Mouse (Mus musculus): Measurements from ENCODE around the gene Parp16. TPM values are rescaled to one million over a fixed set of nuclear protein-coding genes. Genes with fewer than 3 reads are reported as not detected.
"Not testable (repeated sequence)": the region's sequence is repeated elsewhere in the genome, so short reads cannot be mapped to it uniquely, and the experiment has no call there.

Gene Parp16
- polyA plus RNA-seq, 1 experiment from 2014 or later, result 8.3 TPM

DNA sequence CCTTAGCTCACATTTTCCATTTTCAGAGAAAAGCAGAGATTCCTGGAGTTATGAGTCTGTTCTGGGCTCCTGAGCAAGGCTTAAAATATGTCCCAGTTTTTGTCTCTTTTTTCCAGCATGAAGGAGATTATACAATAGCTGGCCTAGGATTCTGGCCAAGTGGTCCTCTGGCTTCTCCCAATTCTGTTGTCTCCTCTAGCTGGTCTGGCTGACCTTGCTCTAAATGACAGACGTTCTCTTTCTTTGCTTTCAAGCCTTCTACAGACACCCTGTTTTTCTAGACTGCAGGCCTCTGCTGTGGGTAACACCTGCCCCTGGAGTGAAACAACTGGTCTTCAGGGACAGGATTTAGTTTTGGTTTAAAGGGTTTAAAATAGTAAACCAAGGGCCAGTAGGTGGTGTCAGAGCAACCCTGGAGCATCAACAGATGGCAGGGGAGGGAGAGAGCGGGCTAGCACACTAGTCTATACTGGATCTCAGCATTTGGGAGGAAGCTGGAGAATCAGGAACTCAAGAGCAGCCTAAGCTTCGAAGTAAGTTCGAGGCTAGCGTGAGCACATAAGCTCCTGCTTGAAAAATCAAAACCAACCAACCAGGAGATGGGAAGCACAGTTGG is 86.5 kb downstream of the Parp16 start:
- H3K27ac ChIP-seq (ENCODE audit: low read depth, low read length), result no peak overlapping the region

DNA sequence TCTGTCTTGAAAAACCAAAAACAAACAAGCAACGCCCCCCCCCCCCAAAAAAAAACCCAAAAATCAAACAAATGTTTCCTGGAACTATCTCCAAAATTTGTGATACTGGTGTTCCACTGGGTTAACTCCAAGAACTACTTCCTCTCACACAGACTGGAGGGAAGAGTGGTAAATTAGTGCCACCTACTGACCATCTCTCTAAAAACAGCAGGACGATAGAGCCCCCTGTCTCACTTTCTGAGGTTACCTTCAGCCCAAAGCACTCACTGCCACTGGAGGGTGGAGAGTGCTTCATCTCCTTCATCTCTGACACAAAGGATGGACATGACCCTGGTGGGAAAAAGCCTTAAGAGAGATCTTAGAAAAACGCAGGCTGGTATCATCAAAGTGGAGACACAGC is 88.1 kb downstream of the Parp16 start:
- Histone ChIP-seq H3K27me3 (replicated peaks; ENCODE audit: control insufficient read depth, insufficient read depth, low read length) (no peaks in the 10 kb centered on the region; the same call in 1 of the 2 replicates), H3K9ac (ENCODE audit: low read depth, low read length) (no peak overlapping the region), H3K4me2 (ENCODE audit: low read length) (no peak overlapping the region), H3K4me3 (ENCODE audit: low read length) (no peak overlapping the region), H3K4me1 (ENCODE audit: control insufficient read depth, insufficient read depth, low read depth, low read length) (no peaks in the 10 kb centered on the region), H3K27ac (ENCODE audit: low read depth, low read length) (no peak overlapping the region), H3K9me3 (ENCODE audit: control insufficient read depth, low read length) (no peaks in the 10 kb centered on the region), H3K36me3 (ENCODE audit: control insufficient read depth, insufficient read depth, low read length) (no peaks in the 10 kb centered on the region)
- under 1% methylated on average over 3 of the region's 3 CpGs for WGBS
- ATAC-seq, result peak; percentile 73; the same call in 1 of the 2 replicates

More for the DNA sequence above, 86.5 kb downstream of the Parp16 start:
- no peak overlapping the region for H3K4me3 ChIP-seq (ENCODE audit: low read length)
- no peaks in the 10 kb centered on the region for H3K9me3 ChIP-seq (ENCODE audit: control insufficient read depth, low read length)
- H3K27me3 ChIP-seq (replicated peaks; ENCODE audit: control insufficient read depth, insufficient read depth, low read length), result no peaks in the 10 kb centered on the region; the same call in 1 of the 2 replicates
- WGBS, result 67% methylated on average over 5 of the region's 5 CpGs
- no peak overlapping the region for H3K9ac ChIP-seq (ENCODE audit: low read depth, low read length)
- H3K36me3 ChIP-seq (ENCODE audit: control insufficient read depth, insufficient read depth, low read length), result no peaks in the 10 kb centered on the region
- no peak for ATAC-seq
- no peaks in the 10 kb centered on the region for H3K4me1 ChIP-seq (ENCODE audit: control insufficient read depth, insufficient read depth, low read depth, low read length)
- H3K4me2 ChIP-seq (ENCODE audit: low read length), result no peak overlapping the region

GRCm38 (mm10) chr9:65288252-65288651 is 93.1 kb downstream of the Parp16 start:
- WGBS, result 92% methylated on average over 5 of the region's 5 CpGs
- H3K27ac ChIP-seq (ENCODE audit: low read depth, low read length), result not testable (repeated sequence)

More at GRCm38 (mm10) chr9:65288252-65288651, 93.1 kb downstream of the Parp16 start:
- H3K4me2 ChIP-seq (ENCODE audit: low read length); H3K9me3 ChIP-seq (ENCODE audit: control insufficient read depth, low read length); H3K27me3 ChIP-seq (replicated peaks; ENCODE audit: control insufficient read depth, insufficient read depth, low read length); H3K9ac ChIP-seq (ENCODE audit: low read depth, low read length); H3K4me3 ChIP-seq (ENCODE audit: low read length); H3K36me3 ChIP-seq (ENCODE audit: control insufficient read depth, insufficient read depth, low read length); ATAC-seq; H3K4me1 ChIP-seq (ENCODE audit: control insufficient read depth, insufficient read depth, low read depth, low read length): not testable (repeated sequence)

Other genes starting within 250 kb of the Parp16 start
- gene Slc24a1, start 243.7 kb upstream of the Parp16 start, polyA plus RNA-seq (2015; fragmentation: Nextera tagmentation; extraction: Ambion mirVana), result 0.04 and 0.11 TPM in 2 replicates
- 32.1 and 37.1 TPM in 2 replicates for gene Ints14, start 234.4 kb upstream of the Parp16 start, polyA plus RNA-seq (2015; fragmentation: Nextera tagmentation; extraction: Ambion mirVana)
- gene Hacd3, start 173.7 kb upstream of the Parp16 start, polyA plus RNA-seq (2015; fragmentation: Nextera tagmentation; extraction: Ambion mirVana), result 247 and 254 TPM in 2 replicates
- 33.1 and 37.7 TPM in 2 replicates for gene Dpp8, start 162.9 kb upstream of the Parp16 start, polyA plus RNA-seq (2015; fragmentation: Nextera tagmentation; extraction: Ambion mirVana)
- 12.8 and 17.7 TPM in 2 replicates for gene Igdcc4, start 93.9 kb upstream of the Parp16 start, polyA plus RNA-seq (2015; fragmentation: Nextera tagmentation; extraction: Ambion mirVana)
- 4.4 and 9.0 TPM in 2 replicates for gene Igdcc3, start 54.2 kb upstream of the Parp16 start, polyA plus RNA-seq (2015; fragmentation: Nextera tagmentation; extraction: Ambion mirVana)
- gene Cilp, start 69.8 kb downstream of the Parp16 start, polyA plus RNA-seq (2015; fragmentation: Nextera tagmentation; extraction: Ambion mirVana), result 0.38 and 0.91 TPM in 2 replicates
- 37.2 and 41.6 TPM in 2 replicates for gene Clpx, start 98.9 kb downstream of the Parp16 start, polyA plus RNA-seq (2015; fragmentation: Nextera tagmentation; extraction: Ambion mirVana)
- 4.0 and 6.7 TPM in 2 replicates for gene Pdcd7, start 150.8 kb downstream of the Parp16 start, polyA plus RNA-seq (2015; fragmentation: Nextera tagmentation; extraction: Ambion mirVana)
- gene Ubap1l, start 165.7 kb downstream of the Parp16 start, polyA plus RNA-seq (2015; fragmentation: Nextera tagmentation; extraction: Ambion mirVana), result 2.5 and 3.0 TPM in 2 replicates
- 0.55 and 0.78 TPM in 2 replicates for gene Kbtbd13, start 196.3 kb downstream of the Parp16 start, polyA plus RNA-seq (2015; fragmentation: Nextera tagmentation; extraction: Ambion mirVana)
- gene Rasl12, start 203.2 kb downstream of the Parp16 start, polyA plus RNA-seq (2015; fragmentation: Nextera tagmentation; extraction: Ambion mirVana), result 7.7 and 8.1 TPM in 2 replicates
- gene Slc51b, start 227.6 kb downstream of the Parp16 start, polyA plus RNA-seq (2015; fragmentation: Nextera tagmentation; extraction: Ambion mirVana), result not detected in 2 replicates
- 22.8 and 24.0 TPM in 2 replicates for gene Mtfmt, start 240.4 kb downstream of the Parp16 start, polyA plus RNA-seq (2015; fragmentation: Nextera tagmentation; extraction: Ambion mirVana)